Mouse (Mus musculus) liver, postnatal 0 days (tissue): Measurements from ENCODE around the gene Olfr160.

Source experiments
- CTCF ChIP-seq: sonication (generic); IDR thresholded peaks from 2 replicates; pipeline ENCODE4 v1.5.1; 2016; ENCODE audit warnings: antibody characterized with exemption, low read depth
- EP300 ChIP-seq: IDR thresholded peaks from 2 replicates; pipeline ENCODE4 v1.6.1; 2016; ENCODE audit warnings: antibody characterized with exemption, low read depth, mild to moderate bottlenecking

DNA sequence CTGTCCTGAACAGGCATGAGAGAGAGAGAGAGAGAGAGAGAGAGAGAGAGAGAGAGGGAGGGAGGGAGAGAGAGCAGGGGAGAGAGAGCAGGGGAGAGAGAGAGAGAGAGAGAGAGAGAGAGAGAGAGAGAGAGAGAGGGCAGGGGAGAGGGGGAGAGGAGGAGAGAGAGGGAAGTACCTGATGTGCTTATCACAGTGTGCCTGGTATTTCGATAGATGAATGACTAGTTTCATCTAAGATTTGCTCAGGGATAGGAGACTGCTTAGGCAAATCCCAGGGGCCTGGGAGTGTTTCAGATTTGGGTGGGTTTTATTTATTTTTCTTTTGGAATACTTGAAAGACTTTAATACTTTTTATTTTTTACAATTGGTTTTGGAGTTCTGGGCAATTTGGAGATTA is 52.8 kb downstream of the Olfr160 start:
- no peak for TF ChIP-seq CTCF
- TF ChIP-seq EP300: no peak
